Mouse (Mus musculus) testis, adult 2 months (tissue): ENCODE data around the gene Trim30a. TPM values are rescaled to one million over a fixed set of nuclear protein-coding genes. Genes with fewer than 3 reads are reported as not detected.
A peak's percentile ranks its signal among the peaks of the same experiment; 100 is the strongest.
"Not testable (repeated sequence)": the region's sequence is repeated elsewhere in the genome, so short reads cannot be mapped to it uniquely, and the experiment has no call there.

Source experiments
- H3K27ac ChIP-seq: fragments of 200-500 bp; 2 replicates; pipeline ENCODE4 v1.5.1; 2012; ENCODE audit warnings: low read depth, low read length; ENCODE audit not compliant: control insufficient read depth, insufficient read depth
- H3K27me3 ChIP-seq: fragments of 200-500 bp; 2 replicates; pipeline ENCODE4 v1.6.1; 2012; ENCODE audit warnings: mild to moderate bottlenecking, low read length, moderate library complexity; ENCODE audit not compliant: control insufficient read depth, insufficient read depth
- H3K36me3 ChIP-seq: fragments of 200-500 bp; 2 replicates; pipeline ENCODE4 v1.6.1; 2012; ENCODE audit warnings: mild to moderate bottlenecking, low read length; ENCODE audit not compliant: control insufficient read depth, insufficient read depth
- H3K4me1 ChIP-seq: fragments of 200-500 bp; 2 replicates; pipeline ENCODE4 v1.6.1; 2012; ENCODE audit warnings: low read length; ENCODE audit not compliant: control insufficient read depth, insufficient read depth
- H3K4me3 ChIP-seq: fragments of 200-500 bp; 2 replicates; pipeline ENCODE4 v1.5.1; 2012; ENCODE audit warnings: low read depth, mild to moderate bottlenecking, low read length, moderate library complexity, mixed read lengths; ENCODE audit not compliant: control insufficient read depth
- CTCF ChIP-seq: fragments of 200-500 bp; IDR thresholded peaks from 2 replicates; pipeline ENCODE4 v1.5.1; 2012; ENCODE audit warnings: low read depth, mild to moderate bottlenecking, inconsistent platforms, low read length, moderate library complexity; ENCODE audit not compliant: control insufficient read depth, insufficient read depth, insufficient replicate concordance
- POLR2A ChIP-seq: fragments of 200-500 bp; IDR thresholded peaks from 2 replicates; pipeline ENCODE4 v1.6.1; 2012; ENCODE audit warnings: low read depth, mild to moderate bottlenecking, inconsistent platforms, low read length, moderate library complexity; ENCODE audit not compliant: control insufficient read depth
- polyA plus RNA-seq: library from polyadenylated mRNA; depleted of rRNA; stranded (reverse); fragments of >200 nt; gene quantifications from 2 replicates; pipeline ENCODE4 v1.2.3, GENCODE M21; 2012; rRNA removed

Trim30a gene
- polyA plus RNA-seq: 0.17 and 0.32 TPM in 2 replicates

GRCm38 (mm10) chr7:104465065-104465744 is at the start of gene Trim30a:
Gene Trim30a (minus strand): TSS chr7:104465193.
- Histone ChIP-seq H3K36me3 (no peaks in the 10 kb centered on the region), H3K27ac (no peak within 1 kb of the TSS), H3K4me3 (no peak within 1 kb of the TSS), H3K4me1 (no peaks in the 10 kb centered on the region), H3K27me3 (no peaks in the 10 kb centered on the region)
- TF ChIP-seq CTCF: no peak
- TF ChIP-seq POLR2A: no peak

- H3K4me3 ChIP-seq, H3K4me1 ChIP-seq, H3K27me3 ChIP-seq, H3K36me3 ChIP-seq: not testable (repeated sequence)
- peak within 1 kb of the TSS; percentile 39; the same call in 1 of the 2 replicates for H3K27ac ChIP-seq
These were observed 42.5 kb upstream of the Trim30a start, which contains the start of gene Trim30d for GRCm38 (mm10) chr7:104507421-104508065. Gene Trim30d (minus strand): TSS chr7:104507849.

DNA sequence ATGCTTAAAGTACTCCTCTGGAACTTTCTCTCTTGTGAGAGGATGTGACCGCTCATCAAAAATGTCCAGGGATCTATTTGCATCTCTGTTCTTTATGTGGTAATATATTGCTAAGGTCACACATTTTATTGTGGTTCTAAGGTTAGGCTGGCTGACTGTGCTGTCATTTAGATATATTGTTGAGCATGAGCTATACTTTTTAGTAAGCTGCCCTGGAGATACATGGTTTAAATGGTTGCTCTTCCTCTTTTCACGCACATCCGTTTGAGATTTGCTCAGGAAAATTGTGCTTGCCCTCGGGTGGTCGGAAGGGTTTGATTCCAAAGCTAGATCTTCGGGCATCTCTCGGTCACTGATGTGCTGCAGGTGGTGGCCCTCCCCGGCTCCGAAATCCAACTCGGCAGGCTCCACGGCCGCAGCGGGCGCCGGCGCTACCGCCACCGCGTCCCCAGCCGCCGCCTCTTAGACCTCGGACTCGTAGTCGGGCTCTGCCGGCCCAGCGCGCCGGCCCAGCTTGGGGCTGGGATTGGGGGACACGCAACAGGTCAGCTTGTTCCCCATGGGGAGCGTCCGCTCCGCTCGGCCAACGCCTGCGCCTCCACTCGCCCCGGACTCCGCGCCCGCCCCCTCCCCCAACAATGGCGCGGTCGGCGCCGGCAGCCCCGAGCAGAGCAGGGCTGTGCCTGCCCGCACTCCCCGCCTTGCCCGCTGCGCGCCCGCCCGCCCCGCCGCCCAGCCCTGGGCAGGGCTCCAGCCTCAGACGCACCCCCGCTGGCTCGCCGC is 36.8 kb upstream of the Trim30a start:
- Histone ChIP-seq H3K36me3 (no peaks in the 10 kb centered on the region), H3K4me3 (peak overlapping the region; percentile 78), H3K27ac (no peak overlapping the region), H3K27me3 (no peaks in the 10 kb centered on the region), H3K4me1 (peaks cover 3% of the 10 kb centered on the region)
- TF ChIP-seq CTCF (no peak), POLR2A (no peak)

GRCm38 (mm10) chr7:104501186-104501585 is 36.2 kb upstream of the Trim30a start:
- not testable (repeated sequence) for H3K36me3 ChIP-seq, H3K4me1 ChIP-seq, H3K4me3 ChIP-seq

GRCm38 (mm10) chr7:104499464-104499863 is 34.5 kb upstream of the Trim30a start:
- H3K27me3 ChIP-seq: not testable (repeated sequence)

More at GRCm38 (mm10) chr7:104501186-104501585, 36.2 kb upstream of the Trim30a start:
- H3K27ac ChIP-seq, H3K27me3 ChIP-seq: not testable (repeated sequence)

GRCm38 (mm10) chr7:104445961-104446645 is 18.9 kb downstream of the Trim30a start:
- no peaks in the 10 kb centered on the region for H3K27me3 ChIP-seq
- peak overlapping the region; percentile 54 for H3K27ac ChIP-seq
- TF ChIP-seq POLR2A: no peak
- no peak for TF ChIP-seq CTCF
- no peaks in the 10 kb centered on the region for H3K36me3 ChIP-seq
- no peak overlapping the region for H3K4me3 ChIP-seq
- no peaks in the 10 kb centered on the region for H3K4me1 ChIP-seq

More at GRCm38 (mm10) chr7:104499464-104499863, 34.5 kb upstream of the Trim30a start:
- not testable (repeated sequence) for H3K27ac ChIP-seq, H3K4me1 ChIP-seq, H3K36me3 ChIP-seq, H3K4me3 ChIP-seq

- H3K4me1 ChIP-seq: no peaks in the 10 kb centered on the region
- H3K27me3 ChIP-seq: no peaks in the 10 kb centered on the region
- H3K27ac ChIP-seq: no peak overlapping the region
- no peak overlapping the region for H3K4me3 ChIP-seq
- no peaks in the 10 kb centered on the region for H3K36me3 ChIP-seq
- TF ChIP-seq CTCF (no peak), POLR2A (no peak)
These were observed 60.5 kb downstream of the Trim30a start for GRCm38 (mm10) chr7:104404460-104404950.
